Mouse (Mus musculus): ENCODE results near the gene Slc17a5. TPM values are rescaled to one million over a fixed set of nuclear protein-coding genes. Genes with fewer than 3 reads are reported as not detected.

Gene Slc17a5
- 15.3 and 16.9 TPM in 2 replicates for polyA plus RNA-seq (2014; fragmentation: Nextera tagmentation; extraction: Ambion mirVana)

GRCm38 (mm10) chr9:78587914-78588313, at the start of gene Slc17a5:
TSS of gene Slc17a5 (minus strand) at chr9:78588041.
- peak; percentile 98 for ATAC-seq (ENCODE audit: insufficient number of reproducible peaks, insufficient read depth, low FRiP score, low read depth)
- H3K9me3 ChIP-seq (ENCODE audit: control insufficient read depth, low read depth, low read length): no peaks in the 10 kb centered on the region
- under 1% methylated on average over 27 of the region's 27 CpGs for WGBS
- H3K27ac ChIP-seq (ENCODE audit: low read length): peak within 1 kb of the TSS; percentile 49
- no peaks in the 10 kb centered on the region for H3K36me3 ChIP-seq (ENCODE audit: control insufficient read depth, insufficient read depth, low read length)
- peaks cover 3% of the 10 kb centered on the region; the same call in 1 of the 2 replicates for H3K4me1 ChIP-seq (ENCODE audit: control insufficient read depth, insufficient read depth, low read length)
- peak within 1 kb of the TSS; percentile 64 for H3K4me2 ChIP-seq (replicated peaks; ENCODE audit: low read depth, low read length)
- H3K9ac ChIP-seq (replicated peaks; ENCODE audit: low read depth, low read length): peak within 1 kb of the TSS; percentile 45
- no peaks in the 10 kb centered on the region for H3K27me3 ChIP-seq (ENCODE audit: control insufficient read depth, insufficient read depth, low read length)
- H3K4me3 ChIP-seq (ENCODE audit: low read depth, low read length): peak within 1 kb of the TSS; percentile 58

DNA sequence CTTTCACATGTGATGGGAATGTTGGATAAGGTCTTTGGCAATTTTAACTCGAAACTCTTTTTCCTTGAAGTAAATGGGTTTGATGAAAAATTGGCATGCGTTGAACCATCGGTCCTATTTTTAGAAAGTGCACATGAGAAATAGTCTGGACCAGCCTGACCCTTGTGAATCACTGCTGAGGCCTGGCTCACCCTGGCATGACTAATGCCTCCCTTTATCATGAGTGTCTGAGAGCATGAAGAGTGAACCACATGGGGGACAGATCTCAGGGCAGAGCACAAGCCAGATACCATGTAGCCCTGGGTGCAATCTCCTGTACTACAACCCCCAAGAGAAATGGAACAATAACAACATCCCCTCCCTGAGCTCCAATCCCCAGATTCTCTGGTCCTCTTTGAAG, 46.1 kb upstream of the Slc17a5 start:
- 91% methylated on average over 3 of the region's 3 CpGs for WGBS
- 0 out of 2 replicates have a peak, but pooled peaks cover 2% of the 10 kb centered on the region for H3K4me1 ChIP-seq (ENCODE audit: control insufficient read depth, insufficient read depth, low read length)
- H3K9me3 ChIP-seq (ENCODE audit: control insufficient read depth, low read depth, low read length): no peaks in the 10 kb centered on the region
- no peak overlapping the region for H3K27ac ChIP-seq (ENCODE audit: low read length)
- H3K27me3 ChIP-seq (ENCODE audit: control insufficient read depth, insufficient read depth, low read length): no peaks in the 10 kb centered on the region
- H3K36me3 ChIP-seq (ENCODE audit: control insufficient read depth, insufficient read depth, low read length): no peaks in the 10 kb centered on the region
- H3K4me2 ChIP-seq (replicated peaks; ENCODE audit: low read depth, low read length): no peak overlapping the region
- no peak for ATAC-seq (ENCODE audit: insufficient number of reproducible peaks, insufficient read depth, low FRiP score, low read depth)
- no peak overlapping the region for H3K4me3 ChIP-seq (ENCODE audit: low read depth, low read length)
- no peak overlapping the region for H3K9ac ChIP-seq (replicated peaks; ENCODE audit: low read depth, low read length)

DNA sequence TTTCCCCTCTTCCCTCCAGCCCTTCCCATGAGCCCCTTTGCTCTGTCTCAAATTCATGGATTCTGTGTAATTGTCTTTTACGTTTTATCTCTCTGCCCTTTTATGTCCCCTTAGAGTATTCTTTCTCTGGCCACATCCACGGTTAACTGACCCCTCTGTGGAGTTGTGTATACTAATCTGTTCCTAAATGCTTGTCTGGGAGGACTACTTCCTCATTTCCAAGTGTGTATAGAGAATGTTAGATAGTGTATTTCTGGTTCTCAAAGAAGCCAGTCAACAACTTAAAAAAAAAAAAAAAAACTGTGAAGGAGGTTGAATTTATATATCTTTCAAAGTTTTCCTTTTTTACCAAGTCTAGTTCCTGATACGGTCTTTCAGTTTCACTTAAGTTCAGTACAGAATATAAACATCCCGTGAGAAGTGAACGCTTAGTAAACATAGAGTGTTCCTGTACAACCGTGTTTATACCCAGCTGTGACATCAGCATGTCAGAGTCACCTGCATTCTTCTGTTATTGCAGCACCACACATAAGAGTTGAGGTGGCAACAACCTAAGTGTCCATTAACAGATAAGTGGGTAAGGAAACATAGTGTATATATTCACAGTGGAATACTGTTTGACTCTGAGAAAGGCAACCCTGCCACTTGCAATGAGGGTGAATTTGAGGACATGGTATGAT, 44.1 kb upstream of the Slc17a5 start:
- Histone ChIP-seq H3K27me3 (ENCODE audit: control insufficient read depth, insufficient read depth, low read length) (no peaks in the 10 kb centered on the region), H3K4me1 (ENCODE audit: control insufficient read depth, insufficient read depth, low read length) (0 out of 2 replicates have a peak, but pooled peaks cover 6% of the 10 kb centered on the region), H3K4me3 (ENCODE audit: low read depth, low read length) (no peak overlapping the region), H3K9ac (replicated peaks; ENCODE audit: low read depth, low read length) (no peak overlapping the region), H3K4me2 (replicated peaks; ENCODE audit: low read depth, low read length) (no peak overlapping the region), H3K36me3 (ENCODE audit: control insufficient read depth, insufficient read depth, low read length) (no peaks in the 10 kb centered on the region), H3K9me3 (ENCODE audit: control insufficient read depth, low read depth, low read length) (no peaks in the 10 kb centered on the region), H3K27ac (ENCODE audit: low read length) (no peak overlapping the region)
- no peak for ATAC-seq (ENCODE audit: insufficient number of reproducible peaks, insufficient read depth, low FRiP score, low read depth)
- WGBS: 52% methylated on average over 6 of the region's 6 CpGs

- Histone ChIP-seq H3K4me2 (replicated peaks; ENCODE audit: low read depth, low read length) (no peak overlapping the region), H3K4me1 (ENCODE audit: control insufficient read depth, insufficient read depth, low read length) (0 out of 2 replicates have a peak, but pooled peaks cover 6% of the 10 kb centered on the region), H3K9me3 (ENCODE audit: control insufficient read depth, low read depth, low read length) (no peaks in the 10 kb centered on the region), H3K36me3 (ENCODE audit: control insufficient read depth, insufficient read depth, low read length) (no peaks in the 10 kb centered on the region), H3K27me3 (ENCODE audit: control insufficient read depth, insufficient read depth, low read length) (no peaks in the 10 kb centered on the region), H3K9ac (replicated peaks; ENCODE audit: low read depth, low read length) (no peak overlapping the region), H3K4me3 (ENCODE audit: low read depth, low read length) (no peak overlapping the region), H3K27ac (ENCODE audit: low read length) (no peak overlapping the region)
- ATAC-seq (ENCODE audit: insufficient number of reproducible peaks, insufficient read depth, low FRiP score, low read depth): no peak
- 60% methylated on average over 6 of the region's 6 CpGs for WGBS
These were observed 42.1 kb upstream of the Slc17a5 start for GRCm38 (mm10) chr9:78629991-78630390.

DNA sequence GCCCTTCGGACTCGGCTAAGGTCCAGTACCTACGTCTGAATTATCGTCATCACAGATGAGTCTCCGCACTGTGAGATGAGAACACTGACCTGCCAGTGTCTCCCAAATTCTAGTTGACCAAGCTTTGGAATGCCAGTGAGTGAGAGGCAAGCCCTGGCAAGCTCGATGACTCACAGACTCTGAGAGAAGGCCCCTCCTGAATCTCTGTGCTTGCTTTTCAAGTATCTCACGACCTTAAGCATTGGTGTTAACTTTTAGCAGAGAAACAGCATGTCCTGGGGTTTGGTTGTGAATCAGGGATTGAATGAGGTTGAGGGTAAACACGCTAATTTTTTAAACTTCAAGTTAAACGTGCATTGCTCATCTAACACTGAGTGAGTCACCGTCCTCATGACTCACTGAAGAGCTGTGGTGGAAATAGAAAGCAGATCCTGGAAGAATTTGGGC, 35.5 kb upstream of the Slc17a5 start:
- Histone ChIP-seq H3K4me3 (ENCODE audit: low read depth, low read length) (no peak overlapping the region), H3K27ac (ENCODE audit: low read length) (no peak overlapping the region), H3K4me1 (ENCODE audit: control insufficient read depth, insufficient read depth, low read length) (no peaks in the 10 kb centered on the region), H3K9me3 (ENCODE audit: control insufficient read depth, low read depth, low read length) (no peaks in the 10 kb centered on the region), H3K27me3 (ENCODE audit: control insufficient read depth, insufficient read depth, low read length) (no peaks in the 10 kb centered on the region), H3K9ac (replicated peaks; ENCODE audit: low read depth, low read length) (no peak overlapping the region), H3K4me2 (replicated peaks; ENCODE audit: low read depth, low read length) (no peak overlapping the region), H3K36me3 (ENCODE audit: control insufficient read depth, insufficient read depth, low read length) (no peaks in the 10 kb centered on the region)
- ATAC-seq (ENCODE audit: insufficient number of reproducible peaks, insufficient read depth, low FRiP score, low read depth): 0 out of 2 replicates have a peak, but pooled peaks have one; percentile 37
- WGBS: 67% methylated on average over 10 of the region's 10 CpGs

DNA sequence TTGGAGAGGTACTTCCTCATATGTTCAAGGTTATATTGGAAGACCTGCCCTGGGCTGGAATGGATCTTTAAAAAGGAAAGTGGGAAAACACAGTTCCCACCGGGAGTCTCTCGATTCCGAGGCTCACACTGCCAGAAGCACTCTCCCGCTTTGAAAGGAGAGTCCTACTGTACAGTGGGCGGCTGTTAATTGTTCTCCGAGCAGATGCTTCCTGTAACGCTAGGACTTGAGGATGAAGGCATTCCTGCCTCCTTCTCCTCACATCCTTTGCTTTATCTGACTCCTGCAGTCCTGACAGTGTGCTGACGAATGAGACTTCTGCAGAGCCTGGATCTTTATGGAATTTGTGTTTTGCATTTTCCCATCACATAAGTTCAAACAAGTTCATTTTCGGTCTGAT, 31.4 kb upstream of the Slc17a5 start:
- H3K27me3 ChIP-seq (ENCODE audit: control insufficient read depth, insufficient read depth, low read length): peaks cover under 1% of the 10 kb centered on the region; the same call in 1 of the 2 replicates
- H3K27ac ChIP-seq (ENCODE audit: low read length): no peak overlapping the region
- no peak overlapping the region for H3K4me2 ChIP-seq (replicated peaks; ENCODE audit: low read depth, low read length)
- 81% methylated on average over 9 of the region's 9 CpGs for WGBS
- ATAC-seq (ENCODE audit: insufficient number of reproducible peaks, insufficient read depth, low FRiP score, low read depth): no peak
- H3K4me3 ChIP-seq (ENCODE audit: low read depth, low read length): no peak overlapping the region
- H3K9ac ChIP-seq (replicated peaks; ENCODE audit: low read depth, low read length): no peak overlapping the region
- no peaks in the 10 kb centered on the region for H3K4me1 ChIP-seq (ENCODE audit: control insufficient read depth, insufficient read depth, low read length)
- H3K9me3 ChIP-seq (ENCODE audit: control insufficient read depth, low read depth, low read length): no peaks in the 10 kb centered on the region
- no peaks in the 10 kb centered on the region for H3K36me3 ChIP-seq (ENCODE audit: control insufficient read depth, insufficient read depth, low read length)

DNA sequence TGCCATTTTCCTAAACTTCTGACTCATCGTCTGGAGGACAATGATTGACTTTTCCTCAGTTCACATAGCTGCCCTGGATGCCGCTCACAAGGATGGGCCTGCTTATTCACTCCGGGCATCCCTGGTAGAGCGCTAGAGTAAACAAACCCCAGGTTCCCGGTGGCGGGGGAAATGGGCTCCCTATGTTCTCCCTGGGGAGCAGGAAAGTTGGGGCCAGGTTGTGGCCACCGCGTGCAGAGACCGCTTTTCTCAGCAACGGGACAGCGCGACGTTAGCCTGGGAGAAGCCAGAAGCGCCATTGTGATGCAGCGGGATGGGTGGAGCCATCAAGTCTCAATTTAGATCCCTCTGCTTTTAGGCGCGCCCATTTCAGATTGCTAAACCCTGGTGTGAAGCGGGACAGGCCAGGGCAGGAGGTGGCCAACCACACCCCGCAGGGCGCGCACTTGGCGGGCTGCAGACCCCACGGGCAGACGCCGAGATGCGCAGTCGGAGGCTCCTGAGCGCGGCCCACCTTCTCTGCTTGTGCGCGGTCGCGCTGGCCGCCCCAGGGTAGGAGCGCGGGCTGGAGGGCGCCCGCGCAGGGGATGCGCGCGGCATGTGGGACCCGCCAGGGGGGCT, 27.7 kb upstream of the Slc17a5 start, which contains the start of gene Cd109:
Cd109 (plus strand) TSS at position 146 of the 621 bp plus-strand sequence.
- Histone ChIP-seq H3K4me3 (ENCODE audit: low read depth, low read length) (peak within 1 kb of the TSS; percentile 56), H3K4me1 (ENCODE audit: control insufficient read depth, insufficient read depth, low read length) (no peaks in the 10 kb centered on the region), H3K27me3 (ENCODE audit: control insufficient read depth, insufficient read depth, low read length) (peaks cover 2% of the 10 kb centered on the region; the same call in 1 of the 2 replicates), H3K9me3 (ENCODE audit: control insufficient read depth, low read depth, low read length) (no peaks in the 10 kb centered on the region), H3K27ac (ENCODE audit: low read length) (no peak within 1 kb of the TSS), H3K36me3 (ENCODE audit: control insufficient read depth, insufficient read depth, low read length) (no peaks in the 10 kb centered on the region), H3K4me2 (replicated peaks; ENCODE audit: low read depth, low read length) (peak within 1 kb of the TSS; percentile 91), H3K9ac (replicated peaks; ENCODE audit: low read depth, low read length) (peak within 1 kb of the TSS; percentile 40)
- WGBS: under 1% methylated on average over 43 of the region's 43 CpGs
- ATAC-seq (ENCODE audit: insufficient number of reproducible peaks, insufficient read depth, low FRiP score, low read depth): peak; percentile 59; the same call in 1 of the 2 replicates

GRCm38 (mm10) chr9:78614201-78614600, 26.4 kb upstream of the Slc17a5 start:
- ATAC-seq (ENCODE audit: insufficient number of reproducible peaks, insufficient read depth, low FRiP score, low read depth): no peak
- H3K4me3 ChIP-seq (ENCODE audit: low read depth, low read length): no peak overlapping the region
- H3K9me3 ChIP-seq (ENCODE audit: control insufficient read depth, low read depth, low read length): no peaks in the 10 kb centered on the region
- H3K36me3 ChIP-seq (ENCODE audit: control insufficient read depth, insufficient read depth, low read length): no peaks in the 10 kb centered on the region
- no peak overlapping the region for H3K27ac ChIP-seq (ENCODE audit: low read length)
- H3K4me2 ChIP-seq (replicated peaks; ENCODE audit: low read depth, low read length): no peak overlapping the region
- no peak overlapping the region for H3K9ac ChIP-seq (replicated peaks; ENCODE audit: low read depth, low read length)
- WGBS: 62% methylated on average over 6 of the region's 6 CpGs
- peaks cover 2% of the 10 kb centered on the region; the same call in 1 of the 2 replicates for H3K27me3 ChIP-seq (ENCODE audit: control insufficient read depth, insufficient read depth, low read length)
- H3K4me1 ChIP-seq (ENCODE audit: control insufficient read depth, insufficient read depth, low read length): no peaks in the 10 kb centered on the region
